Mouse (Mus musculus) midbrain, embryonic 16.5 days (tissue): ENCODE measurements around the gene Wipf2. TPM values are rescaled to one million over a fixed set of nuclear protein-coding genes. Genes with fewer than 3 reads are reported as not detected.

Source experiments
- ATAC-seq: fragments of 200-750 bp; cut with Nextera tagmentation; 2 replicates; pipeline ENCODE4 v1.8.0; 2017; ENCODE audit warnings: moderate TSS enrichment
- H3K27ac ChIP-seq: fragments of 300-500 bp; sonication (generic); 2 replicates; pipeline ENCODE4 v1.5.1; 2014; ENCODE audit warnings: mild to moderate bottlenecking, low read length, mixed read lengths
- H3K27me3 ChIP-seq: fragments of 300-500 bp; sonication (generic); 2 replicates; pipeline ENCODE4 v1.6.1; 2014; ENCODE audit warnings: low read depth, low read length, mixed read lengths; ENCODE audit not compliant: control insufficient read depth, insufficient read depth
- H3K36me3 ChIP-seq: fragments of 300-500 bp; sonication (generic); 2 replicates; pipeline ENCODE4 v1.6.1; 2014; ENCODE audit warnings: mild to moderate bottlenecking, low read length, moderate library complexity, mixed read lengths; ENCODE audit not compliant: control insufficient read depth, insufficient read depth
- H3K4me1 ChIP-seq: fragments of 300-500 bp; sonication (generic); 2 replicates; pipeline ENCODE4 v1.6.1; 2014; ENCODE audit warnings: mild to moderate bottlenecking, low read length, mixed read lengths; ENCODE audit not compliant: control insufficient read depth, insufficient read depth
- H3K4me2 ChIP-seq: fragments of 300-500 bp; sonication (generic); 2 replicates; pipeline ENCODE4 v1.6.1; 2014; ENCODE audit warnings: mild to moderate bottlenecking, low read length, mixed read lengths
- H3K4me3 ChIP-seq: fragments of 300-500 bp; sonication (generic); 2 replicates; pipeline ENCODE4 v1.5.1; 2014; ENCODE audit warnings: low read depth, mild to moderate bottlenecking, low read length, moderate library complexity, mixed read lengths
- H3K9ac ChIP-seq: fragments of 300-500 bp; sonication (generic); 2 replicates; pipeline ENCODE4 v1.6.1; 2014; ENCODE audit warnings: low read depth, low read length, mixed read lengths
- H3K9me3 ChIP-seq: fragments of 300-500 bp; sonication (generic); replicated peaks from 2 replicates; pipeline ENCODE4 v1.6.1; 2014; ENCODE audit warnings: mild to moderate bottlenecking, low read length, mixed read lengths; ENCODE audit not compliant: control insufficient read depth, poor library complexity, severe bottlenecking
- WGBS: fragments of 180-500 bp; shearing (Covaris S2); extraction: QIAGEN DNeasy Blood & Tissue Kit; methylation state at CpG from one replicate; pipeline ENCODE4 v1.1.7; 2014; 5-methylcytosine and 5-hydroxymethylcytosine counted together
- polyA plus RNA-seq: library from polyadenylated mRNA; unstranded; fragments of >200 nt; fragmentation: Nextera tagmentation; extraction: Ambion mirVana; gene quantifications from 2 replicates; pipeline ENCODE4 v1.2.1, GENCODE M21; 2015

Gene Wipf2
- polyA plus RNA-seq, 1 experiment from 2014 or later, result 4.7 TPM

- Histone ChIP-seq H3K4me3 (no peak overlapping the region), H3K4me2 (no peak overlapping the region), H3K9me3 (no peaks in the 10 kb centered on the region), H3K4me1 (peaks cover 20% of the 10 kb centered on the region), H3K36me3 (peaks cover 6% of the 10 kb centered on the region; the same call in 1 of the 2 replicates), H3K27me3 (no peaks in the 10 kb centered on the region), H3K9ac (no peak overlapping the region), H3K27ac (no peak overlapping the region)
- 81% methylated on average over 7 of the region's 7 CpGs for WGBS
- ATAC-seq, result no peak
Observed at GRCm38 (mm10) chr11:98949958-98950460, 86.6 kb downstream of the Wipf2 start.

GRCm38 (mm10) chr11:98950484-98950883 lies 87.0 kb downstream of the Wipf2 start:
- H3K9me3 ChIP-seq, result no peaks in the 10 kb centered on the region
- H3K4me3 ChIP-seq, result no peak overlapping the region
- ATAC-seq, result no peak
- H3K4me1 ChIP-seq, result peaks cover 25% of the 10 kb centered on the region
- H3K27ac ChIP-seq, result no peak overlapping the region
- WGBS, result 88% methylated on average over 9 of the region's 9 CpGs
- peaks cover 6% of the 10 kb centered on the region; the same call in 1 of the 2 replicates for H3K36me3 ChIP-seq
- no peak overlapping the region for H3K4me2 ChIP-seq
- H3K27me3 ChIP-seq, result no peaks in the 10 kb centered on the region
- H3K9ac ChIP-seq, result no peak overlapping the region

GRCm38 (mm10) chr11:98951026-98951906 lies 87.8 kb downstream of the Wipf2 start:
- no peaks in the 10 kb centered on the region for H3K27me3 ChIP-seq
- H3K27ac ChIP-seq, result peak overlapping the region; percentile 55
- ATAC-seq, result peak; percentile 64
- WGBS, result 51% methylated on average over 13 of the region's 16 CpGs
- peak overlapping the region; percentile 14; the same call in 1 of the 2 replicates for H3K4me2 ChIP-seq
- H3K4me1 ChIP-seq, result peaks cover 26% of the 10 kb centered on the region
- no peaks in the 10 kb centered on the region for H3K9me3 ChIP-seq
- no peak overlapping the region for H3K4me3 ChIP-seq
- H3K36me3 ChIP-seq, result peaks cover 6% of the 10 kb centered on the region; the same call in 1 of the 2 replicates
- peak overlapping the region; percentile 46; the same call in 1 of the 2 replicates for H3K9ac ChIP-seq

GRCm38 (mm10) chr11:98952111-98952510 lies 88.7 kb downstream of the Wipf2 start:
- H3K9ac ChIP-seq, result no peak overlapping the region
- no peak overlapping the region for H3K4me3 ChIP-seq
- H3K27me3 ChIP-seq, result no peaks in the 10 kb centered on the region
- no peak overlapping the region for H3K27ac ChIP-seq
- ATAC-seq, result no peak
- H3K36me3 ChIP-seq, result peaks cover 6% of the 10 kb centered on the region; the same call in 1 of the 2 replicates
- peaks cover 26% of the 10 kb centered on the region for H3K4me1 ChIP-seq
- 57% methylated on average over 1 of the region's 1 CpGs for WGBS
- H3K4me2 ChIP-seq, result no peak overlapping the region
- no peaks in the 10 kb centered on the region for H3K9me3 ChIP-seq

- H3K27me3 ChIP-seq, result no peaks in the 10 kb centered on the region
- no peak overlapping the region for H3K4me3 ChIP-seq
- H3K27ac ChIP-seq, result no peak overlapping the region
- no peak overlapping the region for H3K4me2 ChIP-seq
- no peak for ATAC-seq
- H3K9me3 ChIP-seq, result no peaks in the 10 kb centered on the region
- H3K36me3 ChIP-seq, result peaks cover 6% of the 10 kb centered on the region; the same call in 1 of the 2 replicates
- no peak overlapping the region for H3K9ac ChIP-seq
- 69% methylated on average over 2 of the region's 2 CpGs for WGBS
- H3K4me1 ChIP-seq, result peaks cover 26% of the 10 kb centered on the region
Observed at GRCm38 (mm10) chr11:98952736-98953135, 89.3 kb downstream of the Wipf2 start.

- H3K4me2 ChIP-seq, result no peak overlapping the region
- no peak overlapping the region for H3K27ac ChIP-seq
- ATAC-seq, result no peak
- WGBS, result 18% methylated on average over 2 of the region's 2 CpGs
- peaks cover 26% of the 10 kb centered on the region for H3K4me1 ChIP-seq
- no peaks in the 10 kb centered on the region for H3K27me3 ChIP-seq
- no peaks in the 10 kb centered on the region for H3K9me3 ChIP-seq
- H3K36me3 ChIP-seq, result peaks cover 6% of the 10 kb centered on the region; the same call in 1 of the 2 replicates
- no peak overlapping the region for H3K4me3 ChIP-seq
- no peak overlapping the region for H3K9ac ChIP-seq
Observed at GRCm38 (mm10) chr11:98953361-98953760, 89.9 kb downstream of the Wipf2 start.

- no peak overlapping the region for H3K27ac ChIP-seq
- WGBS, result 37% methylated on average over 13 of the region's 13 CpGs
- H3K9ac ChIP-seq, result no peak overlapping the region
- no peak overlapping the region for H3K4me2 ChIP-seq
- no peak overlapping the region for H3K4me3 ChIP-seq
- no peaks in the 10 kb centered on the region for H3K27me3 ChIP-seq
- no peaks in the 10 kb centered on the region for H3K9me3 ChIP-seq
- no peak for ATAC-seq
- H3K36me3 ChIP-seq, result peaks cover 6% of the 10 kb centered on the region; the same call in 1 of the 2 replicates
- peaks cover 26% of the 10 kb centered on the region for H3K4me1 ChIP-seq
Observed at GRCm38 (mm10) chr11:98953835-98954320, 90.4 kb downstream of the Wipf2 start.

- Histone ChIP-seq H3K9ac (0 out of 2 replicates have a peak overlapping the region, but pooled peaks have one; percentile 17), H3K4me2 (0 out of 2 replicates have a peak overlapping the region, but pooled peaks have one; percentile 7), H3K27ac (peak overlapping the region; percentile 64), H3K4me1 (peaks cover 30% of the 10 kb centered on the region), H3K4me3 (no peak overlapping the region), H3K9me3 (no peaks in the 10 kb centered on the region), H3K36me3 (peaks cover 6% of the 10 kb centered on the region; the same call in 1 of the 2 replicates), H3K27me3 (no peaks in the 10 kb centered on the region)
- ATAC-seq, result peak; percentile 16; the same call in 1 of the 2 replicates
- 6% methylated on average over 10 of the region's 10 CpGs for WGBS
Observed at GRCm38 (mm10) chr11:98954373-98954772, 90.9 kb downstream of the Wipf2 start.
